Mouse (Mus musculus) cerebellum, adult 9-10 months (tissue): Measurements from ENCODE around the gene Ptpro.
"Not testable (repeated sequence)": the region's sequence is repeated elsewhere in the genome, so short reads cannot be mapped to it uniquely, and the experiment has no call there.

Experiments
- DNase-seq: peaks from one replicate; pipeline ENCODE4 v3.0.0; 2022

Ptpro gene

DNA sequence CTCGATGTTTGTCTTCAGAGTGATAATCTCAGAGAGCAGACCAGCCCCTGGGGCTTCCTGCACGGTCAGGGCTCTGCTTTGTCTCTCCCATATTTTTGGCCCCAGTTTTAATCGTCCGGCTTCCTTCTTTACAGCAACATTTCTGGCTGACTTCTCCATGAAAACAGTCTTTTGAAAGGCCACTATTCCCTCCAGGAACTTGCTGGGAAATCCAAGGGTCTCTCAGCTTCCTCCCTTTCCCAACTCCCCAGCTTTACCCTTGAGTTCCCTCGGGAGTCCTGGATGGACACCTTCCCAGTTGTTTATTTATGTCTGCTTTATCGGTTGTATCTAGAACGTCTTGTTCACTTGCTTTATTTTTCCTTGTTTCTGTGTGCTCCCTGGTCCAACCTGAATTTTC lies 205.1 kb downstream of the Ptpro start:
- no peak for DNase-seq

DNA sequence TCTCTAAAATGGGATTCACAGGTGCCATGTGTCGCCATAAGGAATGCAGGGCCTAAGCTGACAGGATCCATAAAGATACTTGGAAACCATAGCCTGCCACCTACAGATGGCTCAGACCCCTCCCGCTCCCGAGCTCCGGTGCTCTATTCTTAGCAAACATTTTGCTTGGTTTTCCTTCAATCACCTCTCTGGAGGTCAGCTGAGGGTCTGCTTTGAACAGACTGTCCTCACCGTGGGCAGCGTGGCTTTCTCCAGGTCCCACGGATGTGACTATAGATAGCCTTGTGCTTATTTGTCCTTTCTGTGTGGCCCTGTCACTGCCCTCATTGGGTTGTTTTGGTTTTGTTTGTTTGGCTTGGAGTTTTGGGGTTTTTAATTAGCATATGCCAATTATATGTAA lies 206.0 kb downstream of the Ptpro start:
- no peak for DNase-seq

DNA sequence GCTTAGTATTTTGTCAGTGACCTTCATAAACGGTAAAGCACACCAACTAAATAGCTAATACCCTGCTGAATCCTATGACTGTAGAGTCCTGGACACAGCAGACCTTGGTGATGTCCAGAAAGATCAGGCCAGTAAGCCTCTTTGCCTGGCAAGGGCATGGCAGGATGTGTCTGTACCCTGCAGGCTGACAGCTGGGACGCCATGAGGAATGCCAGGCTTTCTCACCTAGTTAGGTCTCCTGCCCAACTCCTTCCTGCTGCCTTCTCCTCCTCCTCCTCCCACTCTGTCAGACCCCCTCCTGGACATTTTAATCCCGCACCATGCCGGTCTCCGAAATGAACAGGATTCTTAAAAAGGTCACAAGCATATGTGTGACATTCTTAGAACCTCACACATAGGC lies 211.7 kb downstream of the Ptpro start:
- peak; percentile 34 for DNase-seq

DNA sequence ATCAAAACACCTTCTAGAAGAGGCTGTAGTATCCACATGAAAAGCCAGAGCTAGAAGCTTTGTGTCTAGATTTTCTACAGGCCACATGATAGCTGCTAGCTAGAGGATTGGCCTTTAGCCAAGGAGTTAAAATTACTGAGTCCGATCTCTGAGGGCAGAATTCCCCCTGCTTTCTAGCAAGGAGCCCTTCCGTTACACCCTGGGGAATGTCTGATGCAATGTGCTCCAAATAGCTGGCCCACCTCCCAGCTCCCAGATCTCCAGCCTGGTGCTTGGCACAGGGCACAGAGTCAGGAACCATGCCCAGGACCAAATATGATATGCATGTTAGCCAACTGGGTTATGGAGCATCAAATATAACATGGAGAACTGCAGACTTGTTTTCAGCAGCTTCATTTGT lies 213.1 kb downstream of the Ptpro start:
- DNase-seq = peak; percentile 94

DNA sequence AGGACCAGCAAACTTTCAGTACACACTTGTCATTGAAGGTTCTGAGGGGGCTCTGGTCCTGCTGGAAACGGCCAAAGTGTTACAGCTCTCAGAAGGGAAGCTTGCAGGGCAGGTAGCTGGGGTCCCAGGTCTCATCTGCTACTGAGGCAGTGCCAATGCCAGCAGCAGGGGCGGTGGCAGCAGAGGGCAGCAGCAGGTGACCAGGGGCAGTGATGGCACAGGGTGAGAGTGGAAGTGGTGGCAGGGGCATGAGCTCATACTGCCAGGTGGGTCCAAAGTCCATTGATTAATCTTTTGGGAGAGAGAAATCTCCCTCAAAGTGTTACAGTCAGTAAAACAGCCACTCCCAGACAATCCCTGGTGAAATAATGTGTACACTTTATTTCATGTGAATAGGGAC lies 214.1 kb downstream of the Ptpro start:
- DNase-seq = no peak

DNA sequence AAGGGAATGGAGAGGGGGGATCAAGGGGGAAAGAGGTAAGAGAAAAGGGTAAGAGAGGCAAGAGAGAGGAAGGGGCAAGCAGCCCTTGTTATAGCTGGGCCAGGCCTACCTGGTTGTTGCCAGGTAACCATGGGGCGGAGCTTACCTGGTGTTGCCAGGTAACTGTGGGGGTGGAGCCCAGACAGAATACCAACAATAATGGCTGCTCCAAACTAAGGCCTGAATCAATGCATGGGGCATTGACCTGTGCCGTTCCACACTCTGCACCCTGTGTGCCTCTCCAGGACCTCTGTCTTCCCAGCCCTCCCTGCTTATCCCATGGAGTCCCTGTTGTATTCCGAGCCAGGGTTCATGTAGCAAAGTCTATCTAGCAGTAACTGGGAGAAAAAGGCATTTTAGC lies 215.6 kb downstream of the Ptpro start:
- no peak for DNase-seq

DNA sequence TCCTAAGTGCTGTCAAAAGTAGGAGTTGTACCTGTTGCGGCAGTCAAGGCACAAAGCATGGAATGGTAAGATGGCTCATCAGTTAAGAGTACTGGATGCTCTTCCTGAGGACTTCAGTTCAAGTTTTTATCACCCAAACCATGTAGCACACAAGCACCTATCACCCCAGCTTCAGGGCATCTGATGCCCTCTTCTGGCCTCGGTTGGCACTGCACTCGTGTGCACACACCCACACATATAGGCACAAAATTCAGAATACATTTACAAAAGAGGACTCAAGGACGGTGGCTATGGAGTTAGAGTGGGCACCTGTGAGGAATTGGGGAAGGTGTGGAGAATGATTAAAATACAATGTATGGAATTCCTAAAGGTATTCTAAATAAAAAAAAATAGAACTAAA lies 217.4 kb downstream of the Ptpro start:
- DNase-seq = no peak

DNA sequence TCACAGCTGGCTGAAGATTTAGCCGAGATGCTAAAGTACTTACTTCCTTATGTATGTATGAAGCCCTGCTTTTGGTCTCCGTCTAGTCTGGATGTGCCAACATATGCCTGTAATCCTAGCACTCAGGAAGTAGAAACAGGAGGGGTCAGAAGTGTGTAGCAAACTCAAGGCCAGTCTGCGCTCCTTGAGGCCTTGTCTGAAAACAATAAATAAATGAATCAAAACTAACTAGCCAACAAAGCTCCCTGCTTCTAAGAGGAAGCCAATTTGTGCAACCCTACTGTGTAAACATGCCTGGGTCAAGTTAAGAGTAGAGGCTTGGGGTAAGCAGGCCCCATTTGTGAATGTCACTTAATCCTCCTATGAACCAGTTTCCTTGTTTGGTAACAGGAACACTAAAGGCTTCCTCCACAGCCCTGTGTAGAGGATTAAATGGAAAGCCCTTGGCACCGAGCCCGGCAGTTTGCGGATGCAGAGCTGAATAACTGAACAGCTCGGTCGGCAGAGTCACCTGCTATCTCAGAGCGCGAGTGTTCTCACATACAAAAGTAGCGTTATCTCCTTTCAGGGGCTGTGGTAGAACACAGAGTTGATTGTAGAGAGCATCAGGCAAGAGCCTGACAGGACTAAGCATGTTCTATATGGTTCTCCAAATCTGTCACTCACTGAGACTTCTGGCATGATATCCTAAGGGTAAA lies 218.9 kb downstream of the Ptpro start:
- DNase-seq = peak; percentile 77

GRCm38 (mm10) chr6:137472129-137472528 lies 220.0 kb downstream of the Ptpro start:
- no peak for DNase-seq

GRCm38 (mm10) chr6:137473433-137473832 lies 221.3 kb downstream of the Ptpro start:
- DNase-seq = no peak

DNA sequence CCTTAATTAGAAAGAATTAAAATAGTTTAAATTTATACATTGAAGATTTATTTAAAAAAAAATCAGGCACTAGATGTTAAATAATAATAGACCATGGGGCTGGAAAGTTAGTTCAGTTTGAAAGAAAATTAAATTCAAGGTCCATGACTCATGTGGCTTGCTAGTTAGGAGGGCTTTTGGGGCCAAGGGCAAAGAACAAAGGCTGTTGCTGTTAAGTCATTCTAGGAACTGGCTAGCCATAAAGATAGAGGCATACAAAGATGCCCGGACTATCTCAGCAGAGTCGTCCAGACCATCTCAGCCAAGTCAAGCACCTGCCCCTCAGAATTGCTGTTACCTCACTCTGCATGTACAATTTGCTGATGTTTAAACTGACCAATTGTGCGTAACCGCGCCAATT lies 223.6 kb downstream of the Ptpro start:
- DNase-seq = not testable (repeated sequence)

DNA sequence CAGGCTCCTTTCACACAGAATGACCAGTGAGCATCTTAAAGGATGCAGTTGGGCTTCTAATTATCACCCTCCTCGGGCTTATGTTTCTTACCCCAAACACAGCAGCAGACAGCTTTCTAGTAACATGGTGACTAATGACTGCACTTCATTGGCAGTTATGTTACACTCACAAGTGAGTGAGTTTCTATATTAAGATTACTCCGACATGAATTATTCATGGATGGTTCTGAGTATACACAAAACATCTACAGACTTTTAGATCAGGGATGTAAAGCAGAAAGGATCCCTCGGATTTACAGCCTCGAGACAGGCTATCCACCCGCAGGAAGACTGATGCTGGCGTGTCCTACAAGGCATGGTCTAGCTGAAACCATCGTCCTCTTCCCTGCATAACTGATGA lies 230.8 kb downstream of the Ptpro start:
- no peak for DNase-seq

DNA sequence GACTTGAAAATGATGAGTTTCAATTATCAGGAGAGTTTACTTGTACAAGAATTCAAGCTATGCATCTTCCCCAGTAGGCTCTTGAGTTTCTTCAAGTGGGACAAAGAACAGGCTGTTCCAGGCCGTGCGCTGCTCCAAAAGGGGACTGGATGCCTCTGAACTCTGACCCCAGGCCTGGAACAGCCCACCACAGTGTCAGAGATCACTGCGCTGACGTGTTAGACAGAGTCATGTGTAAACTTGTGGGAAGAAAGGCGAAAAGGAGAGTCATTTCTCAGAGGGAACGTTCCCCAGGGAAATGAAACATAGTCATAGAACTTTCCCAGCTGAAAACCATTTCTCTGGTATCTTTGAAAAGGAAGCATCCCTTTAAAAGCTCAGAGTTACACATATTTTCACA lies 235.3 kb downstream of the Ptpro start:
- no peak for DNase-seq

DNA sequence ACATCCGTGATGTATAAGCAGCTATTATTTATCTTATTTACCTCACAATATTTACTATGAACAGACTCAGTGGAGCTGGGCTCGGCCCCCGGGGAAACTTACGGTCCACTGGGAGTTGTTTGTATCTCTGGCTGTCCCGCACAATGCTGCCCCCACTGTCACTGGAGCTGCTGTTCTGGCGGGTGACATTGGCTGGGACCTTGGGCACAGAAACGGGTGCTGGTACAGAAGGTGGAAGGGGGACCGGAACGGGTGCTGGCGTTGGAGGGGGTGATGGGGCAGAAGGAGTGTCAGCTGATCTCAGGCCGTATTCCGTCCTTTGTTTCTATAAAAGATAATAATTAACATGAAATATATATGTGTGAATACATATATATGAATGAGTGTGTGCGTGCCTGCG lies 238.0 kb downstream of the Ptpro start:
- no peak for DNase-seq

GRCm38 (mm10) chr6:137491659-137492058 lies 239.5 kb downstream of the Ptpro start:
- DNase-seq = no peak

GRCm38 (mm10) chr6:137492582-137492981 lies 240.5 kb downstream of the Ptpro start:
- no peak for DNase-seq

DNA sequence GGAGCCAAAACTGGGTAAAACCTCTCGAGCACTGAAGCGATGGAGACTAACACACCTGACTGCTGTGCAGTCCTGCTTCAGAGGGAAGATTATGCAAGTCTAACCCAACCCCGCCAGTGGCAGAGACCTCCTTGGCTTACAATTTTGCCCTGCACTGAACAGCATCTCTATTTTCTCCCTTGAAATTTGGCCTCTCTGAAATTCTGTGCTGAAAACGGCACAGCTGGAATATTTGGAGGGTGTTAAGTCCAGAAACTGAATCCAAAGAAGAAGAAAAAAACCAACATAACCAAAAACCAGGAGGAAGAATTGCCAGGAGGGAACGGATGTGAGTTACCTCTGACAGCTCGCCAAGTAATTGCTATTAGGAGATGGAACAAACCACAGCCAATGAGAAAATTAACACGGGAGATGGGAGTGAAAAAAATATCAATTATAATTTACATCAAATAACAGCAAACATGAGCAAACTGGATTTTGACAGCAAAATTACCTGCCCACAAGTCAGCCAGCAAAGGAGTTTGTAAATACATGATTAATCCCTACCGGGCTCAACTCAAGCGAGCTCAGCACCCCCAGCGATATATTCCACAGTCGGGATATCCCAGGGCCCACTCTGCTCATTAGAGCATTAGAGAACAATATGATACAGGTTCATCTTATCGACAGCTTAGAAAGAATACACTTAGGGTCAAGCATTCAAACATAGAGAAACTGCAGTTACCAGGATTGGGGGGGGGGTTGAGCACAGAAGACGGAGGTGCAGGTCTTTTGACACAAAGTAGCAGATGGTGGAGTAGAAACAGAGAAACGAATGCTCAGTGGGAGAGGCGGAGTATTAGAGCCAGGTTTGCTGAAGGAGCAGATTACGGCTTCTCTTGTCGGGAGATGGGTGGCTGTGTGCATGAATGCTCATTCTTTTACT lies 241.4 kb downstream of the Ptpro start:
- no peak for DNase-seq

- DNase-seq = no peak
Measured at GRCm38 (mm10) chr6:137494136-137494475, 242.0 kb downstream of the Ptpro start.

DNA sequence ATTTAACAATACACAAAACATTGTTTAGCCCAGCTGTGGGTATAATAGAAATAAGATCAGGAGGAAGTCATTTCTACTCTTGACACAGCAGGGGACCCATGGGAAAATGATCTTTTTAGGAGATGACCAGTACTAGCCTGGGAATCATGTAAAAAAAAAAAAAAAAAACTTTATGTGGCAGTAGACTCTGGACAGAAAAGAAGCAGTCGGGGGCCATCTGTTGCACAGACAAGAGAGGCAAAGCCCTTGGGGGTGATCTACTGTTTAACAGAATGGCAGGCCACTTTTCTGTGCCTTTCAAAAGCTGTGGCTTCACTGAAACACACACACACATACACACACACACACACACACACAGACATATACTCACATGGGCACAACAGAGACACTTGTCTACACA lies 242.7 kb downstream of the Ptpro start:
- no peak for DNase-seq

- DNase-seq = no peak
Measured at GRCm38 (mm10) chr6:137495233-137495632, 243.1 kb downstream of the Ptpro start.

DNA sequence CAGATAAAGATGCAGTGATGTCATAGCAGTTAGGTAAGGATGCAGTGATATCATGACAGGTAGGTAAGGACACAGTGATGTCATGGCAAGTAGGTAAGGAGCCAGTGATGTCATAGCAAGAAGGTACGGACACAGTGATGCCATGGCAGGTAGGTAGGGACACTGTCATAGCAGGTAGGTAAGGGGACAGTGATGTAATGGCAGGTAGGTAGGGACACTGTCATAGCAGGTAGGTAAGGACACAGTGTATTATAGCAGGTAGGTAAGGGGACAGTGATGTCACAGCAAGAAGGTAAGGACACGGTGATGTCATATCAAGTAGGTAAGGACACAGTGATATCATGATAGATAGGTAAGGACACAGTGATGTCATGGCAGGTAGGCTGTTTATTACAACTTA lies 244.4 kb downstream of the Ptpro start:
- DNase-seq = no peak

- no peak for DNase-seq
Measured at GRCm38 (mm10) chr6:137497208-137497835, 245.2 kb downstream of the Ptpro start.

DNA sequence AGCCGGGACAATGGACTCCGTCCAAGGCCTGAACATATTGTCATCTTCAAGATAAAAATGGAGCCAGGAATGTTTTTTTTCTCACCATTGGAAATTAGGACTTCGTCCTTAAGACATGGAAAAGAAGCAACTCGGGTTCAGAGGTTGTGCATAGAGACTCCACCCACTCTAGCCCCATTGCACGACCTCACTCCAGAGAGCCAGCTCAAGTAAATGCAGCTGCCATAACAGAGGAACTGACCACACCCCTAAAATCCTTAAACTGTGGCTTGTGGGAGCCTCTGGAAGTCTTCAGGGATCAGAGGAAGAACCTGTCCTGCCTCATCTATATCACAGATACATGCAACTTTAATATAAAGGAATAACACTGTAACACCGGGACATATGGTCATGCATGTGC lies 246.7 kb downstream of the Ptpro start:
- DNase-seq = no peak

GRCm38 (mm10) chr6:137503009-137503408 lies 250.9 kb downstream of the Ptpro start:
- DNase-seq = no peak
